Mouse (Mus musculus) stomach, embryonic 15.5 days (tissue): Measurements from ENCODE around the gene Card9. TPM values are rescaled to one million over a fixed set of nuclear protein-coding genes. Genes with fewer than 3 reads are reported as not detected.
"Not testable (repeated sequence)": the region's sequence is repeated elsewhere in the genome, so short reads cannot be mapped to it uniquely, and the experiment has no call there.

ENCODE experiments used
- ATAC-seq: fragments of 200-750 bp; cut with Nextera tagmentation; 2 replicates; pipeline ENCODE4 v1.8.0; 2017; ENCODE audit warnings: low read depth, moderate number of reproducible peaks, moderate TSS enrichment; ENCODE audit not compliant: insufficient read depth, low FRiP score
- H3K27ac ChIP-seq: fragments of 300-500 bp; sonication (generic); 2 replicates; pipeline ENCODE4 v1.5.1; 2015; ENCODE audit warnings: mild to moderate bottlenecking, inconsistent platforms
- H3K27me3 ChIP-seq: fragments of 300-500 bp; sonication (generic); replicated peaks from 2 replicates; pipeline ENCODE4 v1.6.1; 2015; ENCODE audit warnings: inconsistent platforms
- H3K36me3 ChIP-seq: fragments of 300-500 bp; sonication (generic); 2 replicates; pipeline ENCODE4 v1.6.1; 2015; ENCODE audit warnings: inconsistent platforms
- H3K4me1 ChIP-seq: fragments of 300-500 bp; sonication (generic); 2 replicates; pipeline ENCODE4 v1.6.1; 2015; ENCODE audit warnings: inconsistent platforms
- H3K4me2 ChIP-seq: fragments of 300-500 bp; sonication (generic); 2 replicates; pipeline ENCODE4 v1.6.1; 2015; ENCODE audit warnings: mild to moderate bottlenecking, inconsistent platforms
- H3K4me3 ChIP-seq: fragments of 300-500 bp; sonication (generic); replicated peaks from 2 replicates; pipeline ENCODE4 v1.5.1; 2015; ENCODE audit warnings: inconsistent platforms
- H3K9ac ChIP-seq: fragments of 300-500 bp; sonication (generic); 2 replicates; pipeline ENCODE4 v1.6.1; 2015; ENCODE audit warnings: inconsistent platforms
- H3K9me3 ChIP-seq: fragments of 300-500 bp; sonication (generic); 2 replicates; pipeline ENCODE4 v1.6.1; 2016; ENCODE audit warnings: inconsistent platforms
- WGBS: fragments of 180-500 bp; shearing (Covaris S2); methylation state at CpG from one replicate; pipeline ENCODE4 v1.1.7; 2015; 5-methylcytosine and 5-hydroxymethylcytosine counted together
- polyA plus RNA-seq: library from polyadenylated mRNA; unstranded; fragments of >200 nt; fragmentation: Nextera tagmentation; extraction: Ambion mirVana; gene quantifications from 2 replicates; pipeline ENCODE4 v1.2.1, GENCODE M21; 2015

The Card9 gene
- polyA plus RNA-seq, 1 experiment from 2014 or later, result 1.6 TPM

DNA sequence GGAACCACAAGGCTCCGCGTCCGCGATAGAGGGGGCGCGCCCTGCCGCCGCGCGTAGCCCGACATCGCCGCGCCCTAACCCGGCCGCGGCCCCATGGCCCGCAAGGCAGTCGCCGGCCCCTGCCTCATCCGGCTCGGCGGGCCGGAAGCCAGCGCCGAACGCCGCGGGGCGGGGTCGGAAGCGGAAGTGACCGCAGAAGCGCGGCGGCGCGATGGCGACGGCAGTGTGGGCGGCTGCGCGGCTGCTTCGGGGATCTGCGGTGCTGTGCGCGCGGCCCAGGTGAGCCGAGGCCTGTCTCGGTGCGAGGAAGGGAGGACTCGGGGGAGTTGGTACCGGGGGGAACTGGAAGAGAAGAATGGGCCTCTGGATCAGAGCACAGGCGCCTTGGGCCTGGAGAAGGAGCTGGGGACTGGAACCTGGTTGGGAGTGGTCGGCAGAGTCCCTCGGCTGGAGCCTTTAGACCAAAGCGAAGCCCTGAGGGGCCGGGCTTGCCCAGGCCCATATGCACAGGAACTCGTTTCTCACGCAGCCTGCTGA lies 28.5 kb upstream of the Card9 start, which contains the start of the genes Entr1 and Pmpca:
Gene Entr1 (minus strand): TSS at position 163 of the 537 bp plus-strand sequence.
Gene Pmpca (plus strand): TSS at position 186 of the 537 bp plus-strand sequence.
- Histone ChIP-seq H3K9me3 (no peaks in the 10 kb centered on the region), H3K4me3 (peak within 1 kb of the TSS; percentile 91), H3K4me2 (peak within 1 kb of the TSS; percentile 84), H3K27ac (peak within 1 kb of the TSS; percentile 55), H3K36me3 (peaks cover 55% of the 10 kb centered on the region), H3K27me3 (no peaks in the 10 kb centered on the region), H3K9ac (peak within 1 kb of the TSS; percentile 70), H3K4me1 (peaks cover 3% of the 10 kb centered on the region)
- under 1% methylated on average over 60 of the region's 60 CpGs for WGBS
- peak; percentile 93 for ATAC-seq

DNA sequence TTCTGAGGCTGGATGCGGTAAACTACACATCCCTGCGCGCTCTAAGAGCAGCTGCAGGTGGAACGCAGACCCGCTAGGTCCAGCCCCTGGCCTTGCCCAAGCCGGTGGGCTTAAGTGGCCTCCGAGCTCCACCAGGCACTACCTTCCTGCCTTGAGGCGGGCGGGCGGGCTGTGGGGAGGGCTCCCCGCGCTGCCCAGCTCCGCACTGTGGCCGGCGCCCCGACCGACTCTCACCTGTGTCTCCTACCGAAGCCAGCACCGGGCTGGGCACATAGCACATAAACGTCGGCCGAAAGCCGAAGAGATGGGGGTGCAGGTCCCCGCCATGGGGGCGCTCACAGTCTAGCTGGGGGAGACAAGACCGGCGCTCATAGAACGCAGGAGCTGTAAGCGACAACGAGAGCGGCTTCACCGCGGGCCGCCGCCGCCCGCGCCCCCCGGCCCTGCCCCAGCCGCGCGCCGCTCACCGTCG lies 28.0 kb upstream of the Card9 start:
- peak overlapping the region; percentile 91 for H3K4me3 ChIP-seq
- ATAC-seq, result peak; percentile 52
- WGBS, result under 1% methylated on average over 36 of the region's 45 CpGs
- H3K4me2 ChIP-seq, result peak overlapping the region; percentile 84
- no peaks in the 10 kb centered on the region for H3K27me3 ChIP-seq
- H3K36me3 ChIP-seq, result peaks cover 51% of the 10 kb centered on the region
- peak overlapping the region; percentile 70 for H3K9ac ChIP-seq
- no peaks in the 10 kb centered on the region for H3K9me3 ChIP-seq
- H3K4me1 ChIP-seq, result peaks cover 3% of the 10 kb centered on the region
- H3K27ac ChIP-seq, result peak overlapping the region; percentile 55

DNA sequence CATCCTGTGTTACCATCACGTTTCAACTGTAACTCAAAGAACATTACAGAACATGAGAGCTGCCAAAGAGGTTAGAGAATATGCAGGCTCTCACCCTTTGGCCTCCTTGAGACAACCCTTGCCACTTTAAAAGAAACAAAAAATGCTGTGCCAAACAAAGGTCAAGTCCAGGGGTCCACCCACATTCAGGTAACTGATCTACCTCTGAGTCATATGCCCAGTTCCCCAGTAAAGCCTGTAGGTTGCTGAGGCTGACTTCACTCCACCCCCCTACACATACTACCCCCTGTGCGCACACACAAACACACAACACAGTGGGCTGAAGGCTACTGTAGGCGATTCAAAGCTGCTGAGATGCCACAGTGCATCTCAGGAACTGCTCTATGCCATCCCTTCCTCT lies 27.0 kb upstream of the Card9 start:
- Histone ChIP-seq H3K36me3 (peaks cover 51% of the 10 kb centered on the region), H3K27ac (no peak overlapping the region), H3K9ac (no peak overlapping the region), H3K4me2 (peak overlapping the region; percentile 84; the same call in 1 of the 2 replicates), H3K4me1 (peaks cover 3% of the 10 kb centered on the region), H3K9me3 (no peaks in the 10 kb centered on the region), H3K4me3 (0 out of 2 replicates have a peak overlapping the region, but pooled peaks have one; percentile 1), H3K27me3 (no peaks in the 10 kb centered on the region)
- WGBS, result 86% methylated on average over 3 of the region's 3 CpGs
- ATAC-seq, result no peak

DNA sequence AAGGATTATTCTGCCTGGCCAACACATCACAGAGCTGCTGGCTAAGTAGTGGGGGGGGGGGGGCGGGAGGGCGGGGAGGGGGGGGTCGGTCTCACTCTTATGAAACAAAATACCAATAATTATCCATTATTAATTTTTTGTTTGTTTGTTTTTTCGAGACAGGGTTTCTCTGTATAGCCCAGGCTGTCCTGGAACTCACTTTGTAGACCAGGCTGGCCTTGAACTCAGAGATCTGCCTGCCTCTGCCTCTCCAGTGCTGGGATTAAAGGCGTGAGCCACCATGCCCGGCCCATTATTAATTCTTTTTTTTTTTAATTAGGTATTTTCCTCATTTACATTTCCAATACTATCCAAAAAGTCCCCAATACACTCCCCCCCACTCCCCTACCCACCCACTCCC lies 20.2 kb upstream of the Card9 start:
- H3K36me3 ChIP-seq, result peaks cover 42% of the 10 kb centered on the region
- not testable (repeated sequence) for H3K4me1 ChIP-seq, H3K27ac ChIP-seq, H3K27me3 ChIP-seq, ATAC-seq, H3K9ac ChIP-seq, H3K9me3 ChIP-seq
- H3K4me2 ChIP-seq, result peak overlapping the region; percentile 86
- WGBS, result 26% methylated on average over 6 of the region's 6 CpGs
- peak overlapping the region; percentile 70 for H3K4me3 ChIP-seq

DNA sequence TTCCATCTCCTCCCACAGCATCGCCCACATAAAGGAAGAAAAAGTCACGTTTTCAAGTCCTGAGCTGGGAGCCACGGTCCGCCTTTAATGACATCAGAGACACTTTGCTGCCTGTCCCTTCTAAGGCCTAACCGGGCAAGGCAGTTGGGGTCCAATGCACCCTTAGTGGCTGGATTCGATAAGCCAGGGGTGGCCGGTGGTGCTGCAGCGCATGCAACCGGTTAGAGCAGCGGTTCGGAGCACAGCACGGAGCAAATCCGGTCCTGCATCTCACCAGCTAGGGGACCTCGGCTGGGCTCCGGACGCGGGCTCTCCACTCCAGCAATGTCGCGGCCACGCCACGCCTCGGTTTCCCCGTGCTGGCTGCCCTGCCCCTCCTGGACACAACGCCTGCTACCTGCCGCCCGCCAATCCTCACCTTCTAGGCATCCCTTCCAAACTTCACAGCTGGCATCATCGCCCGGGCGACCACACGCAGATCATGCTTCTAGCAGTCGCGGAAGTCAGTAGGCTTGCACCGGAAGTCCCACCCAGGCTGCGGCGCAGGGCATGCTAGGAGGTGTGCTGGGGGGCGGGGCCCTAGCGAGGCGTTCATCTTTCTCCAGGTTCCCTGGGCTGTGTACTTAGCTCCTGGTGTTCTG lies 19.5 kb upstream of the Card9 start, which contains the start of gene Snapc4:
Gene Snapc4 (minus strand): TSS at position 523 of the 641 bp plus-strand sequence.
- Histone ChIP-seq H3K27ac (peak within 1 kb of the TSS; percentile 49; the same call in 1 of the 2 replicates), H3K4me3 (peak within 1 kb of the TSS; percentile 70), H3K36me3 (peaks cover 45% of the 10 kb centered on the region), H3K9ac (peak within 1 kb of the TSS; percentile 78), H3K4me1 (0 out of 2 replicates have a peak, but pooled peaks cover 3% of the 10 kb centered on the region), H3K4me2 (peak within 1 kb of the TSS; percentile 86), H3K27me3 (no peaks in the 10 kb centered on the region), H3K9me3 (no peaks in the 10 kb centered on the region)
- under 1% methylated on average over 38 of the region's 38 CpGs for WGBS
- ATAC-seq, result peak; percentile 94

DNA sequence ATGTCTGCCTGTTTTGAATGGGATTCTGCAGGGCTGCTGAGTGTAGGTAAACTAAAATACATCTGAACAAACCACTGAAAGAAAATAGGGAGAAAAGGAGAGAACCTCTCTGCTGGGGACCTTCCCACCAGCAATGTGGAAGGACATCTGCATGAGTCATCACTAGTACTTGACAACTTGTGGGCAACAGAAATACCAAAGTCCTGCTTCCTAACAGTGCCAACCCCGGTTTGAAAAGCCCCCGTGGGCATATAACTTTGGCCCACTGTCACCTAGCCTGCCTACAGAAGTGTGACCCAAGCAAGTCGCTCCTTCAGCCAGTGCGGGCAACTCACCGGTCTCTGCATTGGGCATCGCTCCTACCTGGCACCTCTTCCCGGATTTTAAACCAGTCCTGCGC lies 11.7 kb upstream of the Card9 start:
- WGBS, result 95% methylated on average over 8 of the region's 8 CpGs
- peaks cover 77% of the 10 kb centered on the region for H3K36me3 ChIP-seq

DNA sequence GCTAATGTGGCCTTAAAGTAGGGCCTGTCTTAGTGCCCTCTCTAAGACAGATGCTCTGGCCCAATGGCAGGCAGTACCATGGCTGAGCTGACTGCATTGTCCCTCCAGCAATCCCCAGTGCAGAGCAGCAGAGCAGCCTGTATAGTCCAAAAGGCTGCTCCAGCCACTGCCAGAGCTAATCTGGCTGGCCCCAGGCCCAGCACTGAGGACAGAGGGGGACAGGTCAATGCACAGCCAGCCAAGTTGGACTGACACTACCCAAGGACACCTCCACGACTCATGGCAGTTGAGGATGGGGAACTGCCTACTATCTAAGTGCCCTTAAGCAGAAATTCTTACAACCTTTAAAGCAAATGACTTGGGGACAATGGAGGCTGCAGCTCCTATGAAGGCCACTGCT lies 7.9 kb upstream of the Card9 start:
- H3K4me1 ChIP-seq, result no peaks in the 10 kb centered on the region
- H3K9me3 ChIP-seq, result no peaks in the 10 kb centered on the region
- no peak overlapping the region for H3K27ac ChIP-seq
- no peak for ATAC-seq
- H3K9ac ChIP-seq, result no peak overlapping the region
- H3K4me3 ChIP-seq, result no peak overlapping the region
- no peaks in the 10 kb centered on the region for H3K27me3 ChIP-seq
- 65% methylated on average over 1 of the region's 1 CpGs for WGBS
- H3K4me2 ChIP-seq, result no peak overlapping the region
- H3K36me3 ChIP-seq, result peaks cover 72% of the 10 kb centered on the region

More for the DNA sequence above, 11.7 kb upstream of the Card9 start:
- Histone ChIP-seq H3K9ac (no peak overlapping the region), H3K27me3 (no peaks in the 10 kb centered on the region), H3K4me1 (no peaks in the 10 kb centered on the region), H3K4me3 (no peak overlapping the region), H3K9me3 (no peaks in the 10 kb centered on the region), H3K27ac (no peak overlapping the region), H3K4me2 (no peak overlapping the region)
- ATAC-seq, result no peak

DNA sequence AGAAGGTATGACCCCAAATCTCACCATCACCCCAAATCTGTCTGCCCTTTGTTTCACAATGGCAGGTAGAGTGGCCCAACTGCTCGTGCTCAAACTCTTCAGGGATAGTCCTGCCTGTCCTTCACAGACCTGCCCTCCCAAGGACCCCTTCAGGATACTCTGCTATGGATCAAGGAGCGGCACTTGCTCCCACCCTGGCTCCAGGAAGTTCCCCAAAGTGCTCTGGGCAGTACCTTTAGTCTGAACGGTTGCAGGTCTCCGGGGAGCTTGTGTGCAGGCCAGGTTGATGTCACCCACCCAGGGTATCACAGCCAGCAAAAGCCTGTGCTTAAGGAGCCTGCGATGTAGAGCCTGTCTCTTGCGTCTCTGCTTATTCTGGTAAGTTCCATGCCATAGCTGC lies 7.2 kb upstream of the Card9 start:
- no peak overlapping the region for H3K4me2 ChIP-seq
- ATAC-seq, result no peak
- H3K9ac ChIP-seq, result no peak overlapping the region
- no peak overlapping the region for H3K4me3 ChIP-seq
- no peak overlapping the region for H3K27ac ChIP-seq
- peaks cover 66% of the 10 kb centered on the region for H3K36me3 ChIP-seq
- H3K9me3 ChIP-seq, result no peaks in the 10 kb centered on the region
- H3K27me3 ChIP-seq, result no peaks in the 10 kb centered on the region
- H3K4me1 ChIP-seq, result no peaks in the 10 kb centered on the region
- WGBS, result 90% methylated on average over 6 of the region's 6 CpGs

DNA sequence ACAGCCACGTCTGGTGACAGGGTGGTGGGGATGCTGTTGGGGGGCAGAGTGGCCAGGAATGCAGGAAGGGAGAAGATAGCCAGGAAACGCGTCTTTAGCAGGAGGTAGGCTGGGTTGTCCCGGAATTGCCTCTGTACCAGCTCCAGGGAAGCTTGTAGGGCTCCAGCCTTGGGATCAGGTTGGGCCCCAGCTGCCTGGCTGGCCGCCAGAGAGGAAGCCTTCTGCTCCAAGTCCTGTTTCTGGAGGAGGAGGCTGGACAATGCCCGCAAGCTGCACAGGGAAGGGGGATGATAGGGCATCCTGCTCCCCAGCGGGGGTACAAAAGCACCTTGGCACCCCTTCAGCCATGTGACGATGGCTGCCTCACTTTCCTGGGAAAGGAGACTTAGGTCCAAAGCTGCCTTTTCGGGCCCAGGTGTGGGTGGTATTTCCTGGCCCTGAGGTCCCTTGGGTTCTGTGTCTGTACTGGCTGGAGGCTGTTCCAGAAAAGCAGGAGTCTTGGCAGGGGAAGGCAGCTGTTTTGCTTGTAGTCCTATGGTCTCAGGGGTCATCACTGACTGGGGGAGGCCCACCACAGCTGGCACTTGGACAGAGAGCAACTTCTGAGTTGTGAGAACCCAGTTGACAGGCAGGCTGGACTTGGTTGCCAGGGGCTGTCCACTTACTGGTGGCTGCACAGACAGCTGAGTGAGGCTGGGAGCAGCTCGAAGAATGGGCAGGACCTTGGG lies 4.2 kb upstream of the Card9 start:
- WGBS, result 77% methylated on average over 10 of the region's 10 CpGs
- Histone ChIP-seq H3K4me1 (no peaks in the 10 kb centered on the region), H3K4me3 (no peak overlapping the region), H3K27ac (peak overlapping the region; percentile 31; the same call in 1 of the 2 replicates), H3K36me3 (peaks cover 49% of the 10 kb centered on the region), H3K27me3 (no peaks in the 10 kb centered on the region), H3K9ac (no peak overlapping the region), H3K9me3 (no peaks in the 10 kb centered on the region), H3K4me2 (no peak overlapping the region)
- ATAC-seq, result no peak

DNA sequence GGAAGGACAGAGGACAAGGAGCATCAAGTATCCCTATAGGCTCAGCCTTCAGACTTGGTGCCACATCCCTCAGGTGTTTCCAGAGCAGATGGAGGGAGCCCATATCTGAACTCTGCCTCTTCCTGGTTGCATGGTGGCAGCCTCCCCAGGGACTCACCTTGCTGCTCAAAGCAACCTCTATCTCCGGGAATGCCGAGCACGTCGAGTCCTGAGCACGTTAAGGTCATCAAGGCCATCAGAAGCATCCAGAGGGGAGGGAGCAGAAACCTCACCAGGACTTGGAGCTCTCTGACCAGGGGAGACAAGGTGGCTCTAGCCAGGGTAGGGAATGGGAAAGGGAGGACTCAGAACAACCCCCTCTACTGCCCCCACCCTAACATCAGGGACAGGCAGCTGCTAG lies 2.8 kb upstream of the Card9 start:
- Histone ChIP-seq H3K27me3 (no peaks in the 10 kb centered on the region), H3K27ac (no peak overlapping the region), H3K4me1 (no peaks in the 10 kb centered on the region), H3K36me3 (peaks cover 35% of the 10 kb centered on the region), H3K4me3 (no peak overlapping the region), H3K9ac (no peak overlapping the region), H3K4me2 (no peak overlapping the region), H3K9me3 (no peaks in the 10 kb centered on the region)
- WGBS, result 54% methylated on average over 5 of the region's 5 CpGs
- ATAC-seq, result no peak

DNA sequence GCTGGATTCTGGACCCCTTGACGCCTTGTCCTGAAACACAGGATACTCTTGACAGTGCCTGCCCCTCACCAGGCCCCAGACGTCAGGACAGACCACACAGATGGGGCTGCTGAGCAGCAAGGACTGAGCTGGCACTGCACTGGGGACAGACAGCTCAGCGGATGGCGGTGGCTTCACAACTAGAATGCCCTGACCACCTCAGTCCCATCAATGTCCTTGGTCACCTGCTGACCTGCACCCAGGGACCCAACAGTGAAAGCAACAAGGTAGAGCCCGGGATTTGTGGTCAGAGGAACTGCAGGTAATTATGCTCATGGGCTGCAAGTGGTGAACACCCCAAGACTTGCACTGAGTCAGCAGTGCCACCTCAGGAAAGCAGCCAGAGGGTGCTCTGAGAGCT lies 2.3 kb upstream of the Card9 start:
- H3K4me1 ChIP-seq, result no peaks in the 10 kb centered on the region
- no peak for ATAC-seq
- no peaks in the 10 kb centered on the region for H3K9me3 ChIP-seq
- no peak overlapping the region for H3K27ac ChIP-seq
- H3K9ac ChIP-seq, result no peak overlapping the region
- no peak overlapping the region for H3K4me3 ChIP-seq
- no peak overlapping the region for H3K4me2 ChIP-seq
- 85% methylated on average over 5 of the region's 5 CpGs for WGBS
- H3K27me3 ChIP-seq, result no peaks in the 10 kb centered on the region
- peaks cover 31% of the 10 kb centered on the region for H3K36me3 ChIP-seq

DNA sequence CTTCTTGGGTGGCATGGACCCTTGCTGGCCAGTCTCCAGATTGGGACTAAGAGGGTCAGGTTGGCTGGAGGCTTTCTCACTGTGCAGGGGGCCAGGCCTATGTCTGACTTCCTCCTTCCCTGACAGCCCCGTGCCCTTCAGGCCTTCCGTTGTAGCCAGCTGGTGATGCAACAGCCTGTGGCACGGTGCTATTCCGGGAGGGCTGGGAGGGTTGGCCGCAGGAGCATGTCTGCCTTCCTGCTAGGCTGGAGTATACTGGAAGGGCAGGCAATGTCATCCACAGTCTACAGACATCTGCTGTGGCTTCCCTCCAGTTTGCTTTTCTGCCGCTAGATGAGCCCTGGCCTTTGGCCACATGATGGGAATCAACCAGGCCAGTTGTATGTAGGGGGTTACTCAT lies 735 bp downstream of the Card9 start:
- Histone ChIP-seq H3K9ac (no peak overlapping the region), H3K4me3 (0 out of 2 replicates have a peak overlapping the region, but pooled peaks have one; percentile 3), H3K36me3 (peaks cover 8% of the 10 kb centered on the region; the same call in 1 of the 2 replicates), H3K27ac (no peak overlapping the region), H3K27me3 (no peaks in the 10 kb centered on the region), H3K4me2 (no peak overlapping the region), H3K9me3 (no peaks in the 10 kb centered on the region), H3K4me1 (no peaks in the 10 kb centered on the region)
- WGBS, result 87% methylated on average over 6 of the region's 6 CpGs
- no peak for ATAC-seq
